Mouse (Mus musculus): ENCODE data around the gene Gabarapl1. TPM values are rescaled to one million over a fixed set of nuclear protein-coding genes. Genes with fewer than 3 reads are reported as not detected.
A peak's percentile ranks its signal among the peaks of the same experiment; 100 is the strongest.

The Gabarapl1 gene
- polyA plus RNA-seq, 1 experiment from 2014 or later, result 223 TPM

GRCm38 (mm10) chr6:129515068-129515467, 17.9 kb upstream of the Gabarapl1 start:
- Histone ChIP-seq H3K27ac (replicated peaks) (no peak overlapping the region), H3K4me3 (replicated peaks) (no peak overlapping the region), H3K4me2 (no peak overlapping the region), H3K9me3 (replicated peaks) (no peaks in the 10 kb centered on the region), H3K27me3 (replicated peaks) (no peaks in the 10 kb centered on the region), H3K36me3 (no peaks in the 10 kb centered on the region), H3K4me1 (no peaks in the 10 kb centered on the region), H3K9ac (replicated peaks) (no peak overlapping the region)
- 90% methylated on average over 3 of the region's 3 CpGs for WGBS
- ATAC-seq (ENCODE audit: low FRiP score), result no peak

- no peaks in the 10 kb centered on the region for H3K36me3 ChIP-seq
- H3K9ac ChIP-seq (replicated peaks), result no peak overlapping the region
- H3K27ac ChIP-seq (replicated peaks), result no peak overlapping the region
- H3K4me1 ChIP-seq, result no peaks in the 10 kb centered on the region
- no peaks in the 10 kb centered on the region for H3K27me3 ChIP-seq (replicated peaks)
- ATAC-seq (ENCODE audit: low FRiP score), result no peak
- 95% methylated on average over 10 of the region's 10 CpGs for WGBS
- no peak overlapping the region for H3K4me2 ChIP-seq
- no peaks in the 10 kb centered on the region for H3K9me3 ChIP-seq (replicated peaks)
- no peak overlapping the region for H3K4me3 ChIP-seq (replicated peaks)
These were observed 16.6 kb upstream of the Gabarapl1 start for GRCm38 (mm10) chr6:129516388-129516787.

- WGBS, result 50% methylated on average over 2 of the region's 2 CpGs
- Histone ChIP-seq H3K27ac (replicated peaks) (no peak overlapping the region), H3K36me3 (no peaks in the 10 kb centered on the region), H3K4me1 (no peaks in the 10 kb centered on the region), H3K27me3 (replicated peaks) (no peaks in the 10 kb centered on the region), H3K4me3 (replicated peaks) (no peak overlapping the region), H3K9me3 (replicated peaks) (no peaks in the 10 kb centered on the region), H3K4me2 (no peak overlapping the region), H3K9ac (replicated peaks) (no peak overlapping the region)
- ATAC-seq (ENCODE audit: low FRiP score), result peak; percentile 90; the same call in 1 of the 2 replicates
These were observed 15.1 kb upstream of the Gabarapl1 start for GRCm38 (mm10) chr6:129517752-129518408.

GRCm38 (mm10) chr6:129526069-129526468, 6.9 kb upstream of the Gabarapl1 start:
- Histone ChIP-seq H3K27ac (replicated peaks) (no peak overlapping the region), H3K9ac (replicated peaks) (no peak overlapping the region), H3K4me2 (no peak overlapping the region), H3K36me3 (no peaks in the 10 kb centered on the region), H3K4me1 (no peaks in the 10 kb centered on the region), H3K27me3 (replicated peaks) (no peaks in the 10 kb centered on the region), H3K4me3 (replicated peaks) (no peak overlapping the region), H3K9me3 (replicated peaks) (no peaks in the 10 kb centered on the region)
- no peak for ATAC-seq (ENCODE audit: low FRiP score)

GRCm38 (mm10) chr6:129527416-129527815, 5.5 kb upstream of the Gabarapl1 start:
- no peak for ATAC-seq (ENCODE audit: low FRiP score)
- Histone ChIP-seq H3K4me1 (peaks cover 3% of the 10 kb centered on the region), H3K9me3 (replicated peaks) (no peaks in the 10 kb centered on the region), H3K9ac (replicated peaks) (no peak overlapping the region), H3K27ac (replicated peaks) (no peak overlapping the region), H3K4me3 (replicated peaks) (no peak overlapping the region), H3K27me3 (replicated peaks) (no peaks in the 10 kb centered on the region), H3K4me2 (no peak overlapping the region), H3K36me3 (no peaks in the 10 kb centered on the region)
- WGBS, result 92% methylated on average over 2 of the region's 2 CpGs

GRCm38 (mm10) chr6:129529605-129530004, 3.4 kb upstream of the Gabarapl1 start:
- no peaks in the 10 kb centered on the region for H3K27me3 ChIP-seq (replicated peaks)
- 87% methylated on average over 1 of the region's 1 CpGs for WGBS
- no peak for ATAC-seq (ENCODE audit: low FRiP score)

GRCm38 (mm10) chr6:129530261-129530660, 2.7 kb upstream of the Gabarapl1 start:
- Histone ChIP-seq H3K36me3 (no peaks in the 10 kb centered on the region), H3K27ac (replicated peaks) (no peak overlapping the region), H3K27me3 (replicated peaks) (no peaks in the 10 kb centered on the region), H3K4me3 (replicated peaks) (no peak overlapping the region), H3K9me3 (replicated peaks) (no peaks in the 10 kb centered on the region), H3K4me1 (peaks cover 15% of the 10 kb centered on the region), H3K4me2 (no peak overlapping the region), H3K9ac (replicated peaks) (no peak overlapping the region)
- no peak for ATAC-seq (ENCODE audit: low FRiP score)

More at GRCm38 (mm10) chr6:129529605-129530004, 3.4 kb upstream of the Gabarapl1 start:
- H3K4me3 ChIP-seq (replicated peaks), result no peak overlapping the region
- H3K4me2 ChIP-seq, result no peak overlapping the region
- H3K36me3 ChIP-seq, result no peaks in the 10 kb centered on the region
- no peaks in the 10 kb centered on the region for H3K9me3 ChIP-seq (replicated peaks)
- H3K4me1 ChIP-seq, result peaks cover 8% of the 10 kb centered on the region
- H3K9ac ChIP-seq (replicated peaks), result no peak overlapping the region
- no peak overlapping the region for H3K27ac ChIP-seq (replicated peaks)

- ATAC-seq (ENCODE audit: low FRiP score), result peak; percentile 42
- Histone ChIP-seq H3K4me1 (peaks cover 30% of the 10 kb centered on the region), H3K4me2 (peak overlapping the region; percentile 67), H3K27ac (replicated peaks) (peak overlapping the region; percentile 84), H3K9ac (replicated peaks) (peak overlapping the region; percentile 63), H3K9me3 (replicated peaks) (no peaks in the 10 kb centered on the region), H3K4me3 (replicated peaks) (peak overlapping the region; percentile 88), H3K27me3 (replicated peaks) (no peaks in the 10 kb centered on the region), H3K36me3 (peaks cover 3% of the 10 kb centered on the region; the same call in 1 of the 2 replicates)
- WGBS, result 32% methylated on average over 7 of the region's 7 CpGs
These were observed 411 bp upstream of the Gabarapl1 start for GRCm38 (mm10) chr6:129532556-129532941.

GRCm38 (mm10) chr6:129534057-129534456, 1.1 kb downstream of the Gabarapl1 start:
- peak; percentile 55 for ATAC-seq (ENCODE audit: low FRiP score)
- peaks cover 17% of the 10 kb centered on the region for H3K36me3 ChIP-seq
- H3K4me1 ChIP-seq, result peaks cover 30% of the 10 kb centered on the region
- WGBS, result 3% methylated on average over 9 of the region's 9 CpGs
- H3K27ac ChIP-seq (replicated peaks), result peak overlapping the region; percentile 84
- H3K9me3 ChIP-seq (replicated peaks), result no peaks in the 10 kb centered on the region
- H3K4me2 ChIP-seq, result peak overlapping the region; percentile 67
- H3K4me3 ChIP-seq (replicated peaks), result peak overlapping the region; percentile 88
- H3K9ac ChIP-seq (replicated peaks), result peak overlapping the region; percentile 63
- H3K27me3 ChIP-seq (replicated peaks), result no peaks in the 10 kb centered on the region

- peaks cover 23% of the 10 kb centered on the region for H3K36me3 ChIP-seq
- H3K4me1 ChIP-seq, result peaks cover 30% of the 10 kb centered on the region
These were observed 1.7 kb downstream of the Gabarapl1 start for GRCm38 (mm10) chr6:129534627-129535190.

GRCm38 (mm10) chr6:129535723-129536122, 2.8 kb downstream of the Gabarapl1 start:
- ATAC-seq (ENCODE audit: low FRiP score), result no peak
- Histone ChIP-seq H3K4me2 (peak overlapping the region; percentile 67), H3K4me1 (peaks cover 30% of the 10 kb centered on the region)

More at GRCm38 (mm10) chr6:129534627-129535190, 1.7 kb downstream of the Gabarapl1 start:
- Histone ChIP-seq H3K9me3 (replicated peaks) (no peaks in the 10 kb centered on the region), H3K27ac (replicated peaks) (peak overlapping the region; percentile 84), H3K9ac (replicated peaks) (peak overlapping the region; percentile 63), H3K27me3 (replicated peaks) (no peaks in the 10 kb centered on the region), H3K4me2 (peak overlapping the region; percentile 67), H3K4me3 (replicated peaks) (peak overlapping the region; percentile 88)
- WGBS, result 29% methylated on average over 4 of the region's 4 CpGs
- ATAC-seq (ENCODE audit: low FRiP score), result peak; percentile 24; the same call in 1 of the 2 replicates

GRCm38 (mm10) chr6:129538555-129538954, 5.6 kb downstream of the Gabarapl1 start:
- ATAC-seq (ENCODE audit: low FRiP score), result no peak

More at GRCm38 (mm10) chr6:129535723-129536122, 2.8 kb downstream of the Gabarapl1 start:
- WGBS, result 87% methylated on average over 4 of the region's 4 CpGs
- Histone ChIP-seq H3K9ac (replicated peaks) (0 out of 2 replicates have a peak overlapping the region, but pooled peaks have one; percentile 63), H3K4me3 (replicated peaks) (peak overlapping the region; percentile 88), H3K27ac (replicated peaks) (no peak overlapping the region), H3K27me3 (replicated peaks) (no peaks in the 10 kb centered on the region), H3K9me3 (replicated peaks) (no peaks in the 10 kb centered on the region), H3K36me3 (peaks cover 33% of the 10 kb centered on the region)

More at GRCm38 (mm10) chr6:129538555-129538954, 5.6 kb downstream of the Gabarapl1 start:
- 90% methylated on average over 6 of the region's 6 CpGs for WGBS
- H3K27ac ChIP-seq (replicated peaks), result no peak overlapping the region
- H3K4me1 ChIP-seq, result peaks cover 28% of the 10 kb centered on the region
- H3K36me3 ChIP-seq, result peaks cover 47% of the 10 kb centered on the region
- no peaks in the 10 kb centered on the region for H3K27me3 ChIP-seq (replicated peaks)
- H3K4me2 ChIP-seq, result no peak overlapping the region
- no peak overlapping the region for H3K9ac ChIP-seq (replicated peaks)
- H3K9me3 ChIP-seq (replicated peaks), result no peaks in the 10 kb centered on the region
- H3K4me3 ChIP-seq (replicated peaks), result no peak overlapping the region

Measured in neural tube, embryonic 15.5 days (tissue).